Mouse (Mus musculus) liver, postnatal 0 days (tissue): ENCODE measurements around the gene Pde1c.

Experiments used
- CTCF ChIP-seq: sonication (generic); IDR thresholded peaks from 2 replicates; pipeline ENCODE4 v1.5.1; 2016; ENCODE audit warnings: antibody characterized with exemption, low read depth
- EP300 ChIP-seq: IDR thresholded peaks from 2 replicates; pipeline ENCODE4 v1.6.1; 2016; ENCODE audit warnings: antibody characterized with exemption, low read depth, mild to moderate bottlenecking

- TF ChIP-seq EP300 (peak; percentile 42; the same call in 1 of the 2 replicates), CTCF (no peak)
Observed at GRCm38 (mm10) chr6:56260118-56260517, 308.8 kb downstream of the Pde1c start.
